Mouse (Mus musculus): ENCODE data around the gene Gm17387. TPM values are rescaled to one million over a fixed set of nuclear protein-coding genes. Genes with fewer than 3 reads are reported as not detected.
A peak's percentile ranks its signal among the peaks of the same experiment; 100 is the strongest.

Gene Gm17387
- not detected for total RNA-seq (2021)
- long read RNA-seq, experiment 1 = 0 reads
- long read RNA-seq, experiment 2 = 0 reads

DNA sequence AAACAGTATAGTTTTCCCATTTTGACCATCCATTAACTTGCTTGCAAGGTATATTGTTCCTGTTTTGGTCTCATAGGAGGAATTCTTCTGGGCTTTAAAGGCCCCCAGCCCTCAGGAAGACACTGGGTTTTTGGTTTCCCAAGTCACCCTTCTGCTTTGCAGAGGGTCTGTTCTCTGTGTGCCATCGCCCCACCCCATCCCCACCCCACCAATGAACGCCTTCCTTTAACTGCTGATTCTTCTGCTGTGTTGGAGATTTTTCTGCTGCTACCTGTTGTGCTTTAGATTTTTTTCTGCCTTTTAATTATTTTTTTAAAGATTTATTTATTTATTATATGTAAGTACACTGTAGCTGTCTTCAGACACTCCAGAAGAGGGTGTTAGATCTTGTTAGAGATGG lies at the start of gene Gm17387:
TSS of gene Gm17387 (plus strand) at position 301 of the 400 bp plus-strand sequence.
- no peak for DNase-seq (ENCODE audit: low spot score in 2 of 2)

DNA sequence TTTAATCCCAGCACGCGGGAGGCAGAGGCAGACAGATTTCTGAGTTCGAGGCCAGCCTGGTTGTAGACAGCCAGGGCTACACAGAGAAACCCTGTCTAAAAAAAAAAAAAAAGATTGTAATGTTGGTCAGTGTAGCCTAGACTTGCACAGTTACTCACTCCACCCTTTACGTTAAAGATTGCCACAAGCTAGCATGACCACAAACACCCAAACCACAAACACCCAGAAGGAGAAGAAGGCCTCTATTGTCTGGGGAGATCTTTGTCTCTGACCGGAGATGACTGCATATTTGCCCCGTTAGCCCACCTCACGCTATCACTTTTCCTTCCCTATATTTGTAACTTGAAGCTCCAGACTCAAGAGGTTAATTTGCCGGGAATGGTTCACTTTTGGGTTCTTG lies 47.2 kb upstream of the Gm17387 start:
- DNase-seq (ENCODE audit: low spot score in 2 of 2) = no peak

DNA sequence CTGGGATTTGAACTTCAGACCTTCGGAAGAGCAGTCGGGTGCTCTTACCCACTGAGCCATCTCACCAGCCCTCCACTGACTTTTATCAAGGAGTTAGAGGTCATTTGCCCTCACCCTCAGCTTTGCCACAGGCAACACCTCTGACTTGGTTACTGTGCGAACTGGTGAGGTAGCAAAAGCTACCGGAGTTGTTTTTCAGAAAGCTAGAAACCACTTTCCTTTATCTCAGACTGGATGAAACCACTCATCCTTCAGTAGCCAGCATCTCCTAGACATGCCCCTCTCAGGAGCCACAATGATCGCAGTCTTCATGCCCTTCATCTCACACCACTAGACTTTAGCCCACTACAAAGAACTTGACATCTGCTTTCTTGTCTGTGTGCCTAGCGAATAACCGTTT lies 46.0 kb upstream of the Gm17387 start:
- DNase-seq (ENCODE audit: low spot score in 2 of 2) = no peak

DNA sequence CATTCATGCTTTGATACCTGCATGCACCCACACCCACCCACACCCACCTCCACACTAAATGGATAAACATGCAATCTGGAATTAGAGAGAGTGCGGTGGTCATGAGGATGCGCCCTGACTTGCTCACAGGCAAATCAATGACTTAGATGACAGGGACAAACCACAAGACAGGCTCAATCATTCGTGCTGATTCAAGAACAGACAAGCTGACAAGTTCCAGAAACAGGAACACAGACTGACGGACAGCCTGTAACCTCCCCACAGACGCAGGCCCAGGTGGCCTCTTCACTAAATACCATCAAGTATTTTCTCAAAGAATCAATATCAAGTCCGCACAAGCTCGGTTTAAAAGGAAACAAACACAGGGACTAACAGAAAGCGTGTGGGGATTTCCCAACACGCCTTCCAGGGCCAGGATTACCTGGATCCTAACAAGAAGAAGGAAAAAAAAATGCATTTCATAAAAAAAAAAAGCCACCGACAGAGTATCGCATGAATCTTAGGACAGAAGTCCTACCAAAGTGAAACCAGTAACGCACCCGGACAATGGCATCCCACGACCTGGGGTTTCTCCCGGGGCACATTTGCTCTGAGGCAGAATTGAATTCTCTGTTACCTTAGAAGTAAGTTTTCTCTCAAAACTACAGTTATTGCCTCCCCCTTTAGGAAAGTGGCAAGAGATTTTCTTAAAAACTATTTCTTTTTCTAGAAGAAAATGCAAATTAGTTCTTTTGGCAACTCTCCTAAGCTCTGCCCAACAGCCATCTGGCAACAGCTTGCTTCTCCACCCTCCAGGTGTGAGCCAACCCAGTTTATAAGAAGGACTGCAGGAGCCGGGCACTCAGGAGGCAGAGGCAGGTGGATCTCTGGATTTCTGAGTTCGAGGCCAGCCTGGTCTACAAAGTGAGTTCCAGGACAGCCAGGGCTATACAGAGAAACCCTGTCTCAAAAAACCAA lies 41.5 kb upstream of the Gm17387 start:
- no peak for DNase-seq (ENCODE audit: low spot score in 2 of 2)

DNA sequence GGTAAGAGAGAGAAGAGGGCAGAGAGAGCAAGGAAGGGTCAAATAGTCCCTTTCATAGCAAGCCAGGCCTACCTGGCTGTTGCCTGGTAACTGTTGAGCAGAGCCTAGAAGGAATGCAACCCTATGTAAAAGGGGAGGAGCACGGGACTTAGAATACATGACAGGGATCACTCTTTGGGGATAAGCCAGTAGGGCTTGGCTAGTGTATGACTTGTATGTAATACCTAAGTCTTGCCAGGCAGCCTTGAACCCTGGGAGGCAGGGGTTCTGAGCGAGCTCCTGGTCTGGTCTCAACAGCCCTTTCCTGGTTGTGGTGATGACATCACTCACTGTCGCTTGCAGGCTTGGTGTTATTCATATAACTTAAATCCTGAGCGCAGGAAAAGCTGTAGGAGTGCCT lies 39.9 kb upstream of the Gm17387 start:
- no peak for DNase-seq (ENCODE audit: low spot score in 2 of 2)

DNA sequence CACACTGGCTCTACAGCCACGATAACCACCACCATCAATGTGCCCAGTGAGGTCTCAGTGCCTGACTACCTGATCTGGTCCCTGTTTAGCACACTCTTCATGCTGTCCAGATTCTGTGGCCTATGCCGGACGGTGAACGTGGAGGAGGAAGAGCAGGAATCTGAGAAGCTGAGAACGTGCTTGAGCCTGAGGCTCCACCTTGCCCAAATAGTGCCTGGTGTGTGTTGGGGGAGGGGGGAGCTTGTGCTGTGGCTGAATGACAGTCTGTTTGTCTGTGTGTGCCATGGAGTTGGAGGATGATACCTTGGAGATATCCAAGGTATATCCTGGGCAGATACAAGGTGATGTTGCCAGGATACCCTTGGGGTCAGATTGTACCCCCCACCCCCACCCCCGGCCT lies 38.7 kb upstream of the Gm17387 start:
- no peak for DNase-seq (ENCODE audit: low spot score in 2 of 2)

DNA sequence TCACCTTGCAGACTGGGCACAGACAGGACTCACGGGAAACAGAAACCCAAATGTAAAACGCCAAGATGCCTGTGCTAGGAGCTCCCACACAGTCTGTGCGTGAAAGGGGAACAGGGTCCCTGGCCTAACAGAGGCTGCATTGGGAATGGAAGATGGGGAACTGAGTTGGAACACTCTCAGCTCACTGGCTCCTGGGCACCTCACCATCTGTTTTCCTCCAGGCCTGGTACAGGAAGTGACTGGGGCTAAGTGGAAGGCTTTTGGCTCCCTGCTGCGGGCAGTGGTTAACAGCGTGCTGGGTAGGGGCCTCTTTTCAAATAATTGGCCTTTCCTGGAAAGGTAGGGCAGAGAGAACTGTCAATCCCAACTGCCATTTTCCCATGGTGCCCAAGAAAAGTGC lies 38.3 kb upstream of the Gm17387 start:
- DNase-seq (ENCODE audit: low spot score in 2 of 2) = no peak

DNA sequence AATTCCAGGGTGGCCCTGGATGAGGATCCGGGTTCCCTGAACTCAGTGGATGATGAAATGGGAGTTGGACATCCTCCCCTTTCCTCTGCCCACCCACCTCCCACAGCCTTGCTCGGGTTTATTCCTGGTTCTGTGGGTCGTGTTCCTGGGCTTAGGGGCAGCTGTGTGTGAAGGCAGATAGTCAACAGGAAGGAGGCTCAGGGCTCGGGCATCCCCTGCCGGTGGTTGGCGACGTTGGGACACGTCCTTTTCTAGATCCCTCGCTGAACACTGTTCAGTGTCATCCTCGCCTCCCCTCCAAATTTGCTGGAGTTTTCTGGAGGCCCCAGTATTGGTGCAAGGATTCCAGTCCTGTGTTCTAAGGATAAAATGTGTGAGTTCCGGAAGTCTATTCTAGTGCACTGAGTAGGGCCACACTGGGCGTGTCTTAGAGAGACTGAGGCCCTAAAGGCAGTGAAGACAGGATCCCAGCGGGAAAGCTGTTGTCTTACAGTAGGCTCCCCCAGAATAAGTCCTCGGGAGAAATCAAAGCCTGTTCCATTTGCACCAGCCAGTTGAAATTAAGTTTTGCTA lies 37.7 kb upstream of the Gm17387 start:
- DNase-seq (ENCODE audit: low spot score in 2 of 2) = no peak

DNA sequence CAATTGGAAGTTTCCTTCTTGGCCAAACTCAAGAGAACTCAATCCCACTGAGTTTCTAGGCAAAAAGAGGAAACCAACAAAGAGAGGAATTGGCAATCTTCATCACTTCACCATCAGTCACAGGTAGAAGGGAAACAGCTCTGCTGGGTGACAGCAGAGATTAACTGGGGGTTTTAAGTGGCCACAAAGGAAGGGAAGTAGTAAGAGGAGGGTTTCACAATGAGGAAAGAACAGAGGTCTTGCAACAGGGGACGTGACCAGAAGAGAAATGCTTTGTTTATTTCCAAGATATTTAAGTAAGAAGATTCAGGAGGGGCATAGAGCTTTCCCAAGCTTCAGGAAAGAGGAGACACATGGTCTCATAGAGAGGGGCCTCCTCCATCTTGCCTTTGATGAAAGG lies 31.1 kb upstream of the Gm17387 start:
- no peak for DNase-seq (ENCODE audit: low spot score in 2 of 2)

DNA sequence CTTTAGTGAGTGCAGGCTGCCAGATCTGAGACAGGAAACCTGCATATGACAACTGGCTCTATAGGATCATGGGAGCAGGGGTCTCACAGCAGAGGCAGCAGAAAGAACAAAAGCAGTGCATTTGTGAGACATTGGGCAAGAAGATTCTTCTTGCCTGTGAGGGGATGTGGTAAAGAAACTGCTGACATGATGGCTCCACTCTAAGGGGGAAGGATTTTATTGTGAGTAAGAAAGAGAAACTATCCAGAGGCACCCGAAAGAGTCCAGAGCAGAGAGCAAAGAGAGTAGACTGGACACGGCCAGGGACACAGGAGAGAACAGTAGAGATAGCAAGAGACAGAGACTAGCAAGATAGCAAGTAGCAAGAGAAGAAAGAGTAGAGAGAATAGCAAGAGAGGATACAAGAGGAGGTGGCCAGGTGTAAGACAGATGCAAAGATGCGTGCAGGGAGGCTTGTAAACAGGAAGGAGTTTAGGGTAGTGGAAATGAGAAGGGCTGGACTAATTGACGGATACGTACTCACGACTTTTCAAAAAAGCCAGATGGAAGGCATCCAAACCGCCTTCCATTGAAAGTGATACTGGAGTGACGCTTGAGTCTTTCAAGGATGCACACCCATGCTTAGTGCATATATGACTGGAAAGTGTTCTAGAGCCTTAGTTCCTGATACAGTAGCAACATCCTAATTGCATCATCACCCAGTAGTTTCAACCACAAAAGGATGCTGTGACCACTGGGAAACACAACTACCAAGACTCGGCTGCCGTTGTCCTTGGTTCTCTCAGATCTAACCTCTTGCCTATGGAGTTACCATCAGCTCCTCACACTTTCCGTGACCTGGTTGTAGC lies 29.9 kb upstream of the Gm17387 start:
- no peak for DNase-seq (ENCODE audit: low spot score in 2 of 2)

DNA sequence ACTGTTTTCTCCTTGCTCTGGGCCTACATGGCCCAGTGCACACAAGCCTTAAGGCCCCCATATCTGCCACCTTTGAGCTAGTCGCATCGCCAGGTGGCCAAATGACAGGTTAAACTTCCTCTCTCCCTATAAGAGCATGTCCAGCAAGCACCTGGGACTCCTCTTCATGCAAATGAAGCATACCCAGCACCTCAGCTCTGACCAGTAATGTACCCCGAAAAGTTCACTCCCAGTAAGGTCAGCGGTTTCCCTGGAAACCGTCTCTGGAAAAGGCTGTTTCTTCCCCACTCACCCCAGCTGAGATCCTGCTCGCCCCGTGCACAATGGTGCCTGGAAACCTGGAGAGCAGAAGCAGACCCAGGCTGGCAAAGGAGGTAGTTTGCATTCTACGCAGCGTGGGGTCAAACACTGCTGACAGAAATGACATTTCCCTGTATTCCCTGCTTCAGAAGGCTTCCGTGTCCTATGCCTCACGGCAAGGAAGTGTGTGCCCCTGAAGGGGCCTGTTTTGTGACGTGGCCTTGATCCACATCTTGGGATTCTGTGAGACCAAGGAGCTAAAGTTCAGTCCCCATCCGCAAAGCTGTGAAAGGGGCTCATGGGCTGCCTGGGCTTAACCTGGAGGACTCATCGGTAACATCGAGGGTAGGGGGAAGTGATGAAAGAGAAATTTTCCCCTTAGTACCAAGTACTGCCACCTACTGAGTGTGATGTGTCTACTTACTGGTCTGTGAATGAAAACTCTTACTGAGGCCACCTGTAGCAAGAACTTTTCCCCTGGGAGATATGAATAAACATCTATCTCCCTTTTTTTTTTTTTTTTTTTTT lies 27.8 kb upstream of the Gm17387 start:
- DNase-seq (ENCODE audit: low spot score in 2 of 2) = no peak

DNA sequence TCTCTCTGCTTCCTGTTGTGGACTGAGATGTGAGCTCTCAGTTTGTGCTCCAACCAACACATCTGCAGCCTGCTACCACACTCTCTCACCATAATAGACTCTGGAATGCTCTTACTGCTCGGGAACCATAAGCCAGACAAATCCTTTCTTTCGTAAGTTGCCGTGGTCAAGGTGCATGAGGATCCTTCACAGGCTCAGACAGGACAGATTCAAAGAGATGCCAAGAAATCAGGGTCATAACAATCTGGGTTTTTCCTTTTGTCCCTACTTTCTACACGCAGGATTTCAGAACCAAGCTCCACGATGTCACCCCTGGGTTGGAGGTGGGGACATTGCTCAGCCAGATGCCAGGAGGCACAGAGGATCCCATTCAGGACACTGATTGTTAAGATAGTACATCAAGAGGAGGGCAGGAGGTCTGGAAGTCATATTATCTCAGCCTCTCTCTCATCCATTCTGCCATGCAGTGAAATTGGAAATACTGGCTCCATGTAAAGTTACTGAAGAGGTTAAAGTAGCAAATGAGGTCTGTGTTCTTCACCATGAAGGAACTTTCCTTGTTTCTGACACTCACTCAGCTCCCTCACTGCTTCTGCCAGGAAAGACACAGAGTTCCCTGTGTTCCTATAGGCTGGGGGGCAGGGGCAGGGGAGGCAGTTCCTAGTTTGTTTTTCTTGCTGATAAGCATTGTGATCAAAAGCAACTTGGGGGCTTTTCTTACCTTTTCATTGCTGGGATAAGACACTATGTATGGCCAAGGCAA lies 25.5 kb upstream of the Gm17387 start:
- no peak for DNase-seq (ENCODE audit: low spot score in 2 of 2)

DNA sequence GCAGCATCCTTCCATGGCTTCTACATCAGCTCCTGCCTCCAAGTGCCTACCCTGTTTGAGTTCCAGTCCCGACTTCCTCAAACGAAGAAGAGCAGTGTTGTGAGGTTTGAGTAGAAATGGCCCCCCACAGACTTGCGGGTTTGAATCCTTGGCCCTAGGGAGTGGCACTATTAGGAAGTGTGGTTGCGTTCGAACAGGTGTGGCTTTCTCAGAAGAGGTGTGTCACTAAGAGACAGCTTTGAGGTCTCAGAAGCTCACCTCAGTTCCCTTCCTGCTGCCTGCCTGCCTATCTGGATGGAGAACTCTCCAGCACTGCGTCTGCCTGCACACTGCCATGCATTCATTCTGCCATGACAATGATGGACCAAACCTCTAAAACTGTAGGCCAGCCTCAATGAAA lies 22.5 kb upstream of the Gm17387 start:
- no peak for DNase-seq (ENCODE audit: low spot score in 2 of 2)

DNA sequence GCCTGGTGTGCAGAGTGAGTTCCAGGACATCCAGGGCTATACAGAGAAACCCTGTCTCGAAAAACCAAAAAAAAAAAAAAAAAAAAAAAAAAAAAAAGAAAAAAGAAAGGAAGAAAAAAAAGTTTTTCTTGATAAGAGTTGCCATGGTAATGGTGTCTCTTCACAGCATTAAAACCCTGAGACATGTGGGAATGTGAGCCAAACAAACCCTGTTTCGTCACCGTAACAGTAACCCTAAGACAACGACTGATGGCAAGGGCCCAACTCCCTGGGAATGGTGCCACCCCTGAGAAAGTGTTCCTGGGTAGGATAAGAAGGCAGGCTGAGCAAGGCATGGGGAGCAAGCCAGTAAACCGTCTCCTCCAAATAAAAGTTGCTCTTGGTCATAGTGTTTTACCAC lies 22.0 kb upstream of the Gm17387 start:
- DNase-seq (ENCODE audit: low spot score in 2 of 2) = no peak

DNA sequence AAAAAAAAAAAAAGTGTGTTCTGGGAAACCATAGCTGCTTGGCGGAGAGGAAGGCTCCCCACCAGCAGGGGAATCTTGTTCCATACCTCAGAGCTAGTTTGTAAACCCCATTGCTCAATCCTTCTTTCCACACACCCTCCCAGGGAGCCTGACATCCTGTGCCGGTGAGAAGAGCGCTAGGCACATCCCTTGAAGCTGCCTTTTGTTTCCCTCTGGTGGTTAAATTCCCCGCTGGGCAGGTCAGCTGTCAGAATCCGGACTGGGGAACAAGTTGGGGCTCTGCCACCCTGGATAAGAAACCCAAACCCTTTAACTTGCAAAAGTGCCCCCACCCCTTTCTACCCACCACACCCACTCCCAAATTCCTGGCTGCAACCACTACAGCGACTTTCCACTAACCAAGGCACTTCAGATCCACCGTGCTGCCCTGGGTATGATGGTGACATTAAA lies 20.6 kb upstream of the Gm17387 start:
- DNase-seq (ENCODE audit: low spot score in 2 of 2) = peak; percentile 7 to 31

DNA sequence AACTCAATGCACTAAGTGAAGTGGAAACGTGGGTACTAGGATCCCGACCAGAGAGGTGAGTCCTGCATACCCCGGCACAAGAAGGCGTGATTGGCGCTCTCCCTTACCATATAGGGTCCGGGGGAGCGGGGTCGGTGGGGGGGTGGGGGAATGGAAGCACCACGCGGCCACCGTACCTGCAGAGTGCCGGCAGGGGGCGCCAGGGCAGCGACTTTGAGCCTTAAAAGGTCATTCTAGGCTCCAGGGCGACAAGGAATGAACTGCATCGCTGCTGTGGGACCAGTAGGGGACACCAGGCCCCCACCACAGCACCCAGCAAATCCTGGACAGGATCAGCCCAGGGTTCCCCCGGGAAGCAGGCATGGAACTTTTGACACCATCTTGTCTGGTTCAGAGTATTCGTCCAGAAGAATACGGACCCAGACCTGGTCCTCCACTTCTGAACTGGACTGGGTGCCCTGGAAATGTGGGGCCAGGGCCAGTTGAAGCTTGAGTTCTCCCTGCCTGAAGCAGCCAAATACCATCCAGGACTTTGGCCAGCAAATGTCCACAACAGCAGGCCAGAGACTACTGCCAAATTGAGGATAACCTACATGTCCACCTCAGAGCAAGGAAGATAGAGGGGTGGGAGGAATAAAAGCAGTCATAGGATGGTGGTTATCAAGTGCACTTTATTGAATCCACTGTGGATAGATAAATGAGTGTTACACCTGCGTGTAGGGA lies 19.8 kb upstream of the Gm17387 start:
- DNase-seq (ENCODE audit: low spot score in 2 of 2) = peak; percentile 73 to 84

DNA sequence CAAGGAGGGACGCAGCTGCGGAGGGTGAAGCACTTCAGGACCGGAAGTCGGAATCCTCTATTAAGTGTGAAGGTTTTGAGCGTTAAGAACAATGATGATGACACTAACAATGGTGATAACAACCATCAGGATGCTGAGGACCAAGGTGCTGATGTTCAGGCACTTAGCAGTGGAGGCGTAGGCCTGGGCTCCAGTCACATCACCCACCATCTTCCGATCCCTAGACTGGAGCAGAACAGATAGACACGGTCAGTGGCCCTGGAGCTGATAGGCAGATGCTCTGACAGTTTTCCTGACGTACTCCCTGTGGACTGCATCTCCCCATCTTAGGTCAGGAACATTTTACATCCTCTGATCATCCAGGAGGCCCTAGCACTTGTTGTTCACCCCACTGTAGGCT lies 19.3 kb upstream of the Gm17387 start:
- DNase-seq (ENCODE audit: low spot score in 2 of 2) = no peak

DNA sequence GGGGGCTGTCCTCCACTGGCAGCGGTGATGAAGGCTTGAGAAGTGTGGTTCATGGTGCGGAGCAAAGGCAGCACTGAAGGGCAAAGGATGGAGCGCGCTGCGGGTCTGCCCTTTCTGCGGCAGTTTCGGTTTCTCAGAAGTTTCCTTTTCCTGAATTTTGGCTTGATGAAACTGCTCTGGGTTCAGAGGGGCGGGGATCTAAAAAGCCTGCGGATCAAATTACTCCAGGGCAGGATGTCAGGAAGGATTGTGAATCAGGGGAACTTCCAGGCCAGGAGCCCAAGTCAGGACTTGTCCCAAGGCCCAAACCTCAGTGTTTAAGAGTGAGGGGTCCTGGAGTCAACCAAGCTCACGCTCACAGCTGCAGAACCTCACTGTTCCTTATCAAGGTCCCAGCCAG lies 18.3 kb upstream of the Gm17387 start, which contains the start of gene Ifitm3:
TSS of gene Ifitm3 (minus strand) at position 178 of the 400 bp plus-strand sequence.
- DNase-seq (ENCODE audit: low spot score in 2 of 2) = peak; percentile 38 to 52

DNA sequence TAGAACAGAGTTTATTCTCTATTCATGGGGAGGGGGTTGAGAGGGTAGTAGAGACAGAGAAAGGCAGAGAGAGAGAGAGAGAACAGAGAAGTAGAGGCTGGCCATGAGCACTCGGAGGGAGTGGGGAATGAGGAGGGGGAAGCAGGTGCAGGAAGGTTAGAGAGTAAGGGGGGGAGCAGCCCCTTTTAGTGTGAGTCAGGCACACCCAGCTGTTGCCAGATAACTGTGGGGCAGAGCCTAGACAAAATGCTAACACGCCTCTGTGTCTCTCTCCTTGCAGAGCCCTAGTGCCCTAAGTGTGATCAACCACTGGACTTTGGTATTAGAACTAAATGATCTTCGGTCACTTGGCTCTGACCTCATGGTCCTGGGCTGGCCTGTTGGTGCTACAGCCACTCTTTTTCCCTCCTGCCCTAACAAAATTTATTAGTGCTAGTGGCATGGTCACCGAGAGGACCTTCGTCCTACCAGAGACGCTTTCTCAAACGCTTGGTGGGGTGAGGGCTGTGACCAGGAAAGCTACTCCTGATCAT lies 17.6 kb upstream of the Gm17387 start:
- no peak for DNase-seq (ENCODE audit: low spot score in 2 of 2)
